Mouse (Mus musculus) bone marrow, adult 2 months (tissue): ENCODE results near the gene Klhl5. TPM values are rescaled to one million over a fixed set of nuclear protein-coding genes. Genes with fewer than 3 reads are reported as not detected.

ENCODE experiments used
- H3K27ac ChIP-seq: fragments of 200-500 bp; 2 replicates; pipeline ENCODE4 v1.5.1; 2012; ENCODE audit warnings: low read depth, mild to moderate bottlenecking, control low read depth, inconsistent platforms, low read length; ENCODE audit not compliant: control insufficient read depth, poor library complexity, insufficient read depth
- H3K4me1 ChIP-seq: fragments of 200-500 bp; 2 replicates; pipeline ENCODE4 v1.6.1; 2011; ENCODE audit warnings: low read length; ENCODE audit not compliant: control insufficient read depth, insufficient read depth
- H3K4me3 ChIP-seq: fragments of 200-500 bp; replicated peaks from 2 replicates; pipeline ENCODE3; 2011; ENCODE audit warnings: mild to moderate bottlenecking, low read depth, low read length, control low read depth; ENCODE audit not compliant: control insufficient read depth
- CTCF ChIP-seq: fragments of 200-500 bp; IDR thresholded peaks from 2 replicates; pipeline ENCODE4 v1.5.1; 2011; ENCODE audit warnings: low read length, control low read depth; ENCODE audit not compliant: control insufficient read depth, insufficient read depth
- POLR2A ChIP-seq: fragments of 200-500 bp; IDR thresholded peaks from 2 replicates; pipeline ENCODE4 v1.6.1; 2011; ENCODE audit warnings: low read depth, mild to moderate bottlenecking, control low read depth, low read length, borderline replicate concordance; ENCODE audit not compliant: control insufficient read depth
- whole genome bisulfite sequencing: fragments of 180-500 bp; shearing (Covaris S2); methylation state at CpG from one replicate; pipeline ENCODE4 v1.1.7; 2018; 5-methylcytosine and 5-hydroxymethylcytosine counted together
- polyA plus RNA-seq: library from polyadenylated mRNA; stranded (reverse); fragments of >200 nt; gene quantifications from 2 replicates; pipeline ENCODE4 v1.2.4, GENCODE M21; 2011; ENCODE audit warnings: low replicate concordance; ENCODE audit not compliant: missing spikeins, insufficient read depth, insufficient read length

Klhl5 gene
- polyA plus RNA-seq, 1 experiment: 14.9 TPM

GRCm38 (mm10) chr5:65156853-65157252 lies 49.5 kb downstream of the Klhl5 start:
- TF ChIP-seq POLR2A: no peak
- peak; percentile 90 for TF ChIP-seq CTCF
- Histone ChIP-seq H3K4me3 (no peak overlapping the region), H3K4me1 (no peaks in the 10 kb centered on the region), H3K27ac (no peak overlapping the region)
- 72% methylated on average over 2 of the region's 2 CpGs for WGBS

DNA sequence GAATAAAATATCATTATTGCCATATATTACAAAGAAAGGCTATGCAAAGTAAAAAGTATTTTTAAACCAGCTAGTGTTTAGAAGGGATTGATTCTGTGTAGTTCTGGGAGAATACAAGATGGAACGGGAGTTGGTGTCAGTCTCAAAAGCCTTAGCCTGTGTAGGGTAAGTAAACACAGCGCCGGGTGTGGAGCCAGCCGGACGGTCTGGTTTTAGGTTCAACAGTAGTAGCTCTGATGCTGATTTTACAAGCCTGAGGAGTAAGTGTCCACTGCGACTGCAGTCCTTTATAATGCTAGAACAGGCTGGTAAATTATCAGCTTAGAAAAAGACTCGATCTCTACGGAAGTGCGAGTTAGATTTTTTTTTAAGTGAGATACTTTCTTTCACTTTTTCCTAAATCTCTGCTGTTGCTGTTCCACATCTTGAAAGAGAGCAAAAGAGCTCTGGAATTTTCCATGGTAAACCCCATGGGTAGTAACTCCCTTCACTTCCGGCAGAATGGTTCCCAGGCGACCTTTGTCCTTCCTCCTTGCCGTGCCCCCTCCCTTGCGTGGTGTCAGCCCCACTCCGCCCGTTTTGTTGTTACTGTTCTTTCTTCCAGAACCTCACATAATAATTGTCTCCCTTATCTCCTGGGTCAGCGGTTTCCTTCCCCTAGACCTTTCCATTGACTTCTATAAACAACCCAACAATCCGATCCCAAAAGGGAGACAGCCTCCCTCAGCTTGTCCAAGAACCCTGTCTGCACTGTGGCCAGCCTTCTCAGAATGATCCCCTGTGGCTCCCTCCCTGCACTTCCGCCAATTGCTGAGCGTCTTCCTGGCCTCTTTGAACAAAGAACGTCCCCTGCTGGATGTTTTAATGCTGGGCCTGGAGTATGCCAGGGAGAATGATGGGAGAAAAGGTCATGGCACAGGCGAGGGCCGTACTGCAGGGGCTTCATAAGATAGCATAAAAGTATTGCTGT lies 50.4 kb downstream of the Klhl5 start:
- no peak overlapping the region for H3K4me3 ChIP-seq
- H3K27ac ChIP-seq: no peak overlapping the region; the same call in 1 of the 2 replicates
- WGBS: 74% methylated on average over 22 of the region's 22 CpGs
- no peak for TF ChIP-seq CTCF
- no peak for TF ChIP-seq POLR2A
- H3K4me1 ChIP-seq: no peaks in the 10 kb centered on the region

GRCm38 (mm10) chr5:65158696-65159305 lies 51.5 kb downstream of the Klhl5 start:
- H3K4me1 ChIP-seq: no peaks in the 10 kb centered on the region
- 88% methylated on average over 20 of the region's 20 CpGs for WGBS
- TF ChIP-seq POLR2A (no peak), CTCF (no peak)
- no peak overlapping the region for H3K4me3 ChIP-seq
- H3K27ac ChIP-seq: no peak overlapping the region

DNA sequence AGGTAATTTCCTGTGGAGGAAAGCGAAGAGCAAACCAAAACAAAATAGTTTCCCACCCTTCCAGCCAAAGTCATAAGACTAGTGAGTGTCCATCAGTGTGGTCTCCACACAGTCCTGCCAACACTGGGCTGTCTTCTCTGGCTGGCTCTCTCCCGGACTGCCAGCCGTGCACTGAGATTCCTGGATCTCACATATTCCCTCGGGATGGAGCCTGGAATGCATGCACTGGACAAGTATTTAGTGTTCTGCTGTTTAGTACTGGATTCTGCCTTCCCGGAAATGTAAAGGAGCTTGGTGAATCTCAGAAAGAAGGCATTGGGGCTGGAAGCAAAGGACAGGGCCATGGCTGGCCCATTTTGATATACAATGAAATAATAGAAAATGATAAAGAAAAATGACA lies 55.7 kb downstream of the Klhl5 start:
- no peaks in the 10 kb centered on the region for H3K4me1 ChIP-seq
- TF ChIP-seq CTCF: no peak
- no peak for TF ChIP-seq POLR2A
- H3K4me3 ChIP-seq: no peak overlapping the region
- H3K27ac ChIP-seq: no peak overlapping the region
- 81% methylated on average over 5 of the region's 5 CpGs for WGBS

DNA sequence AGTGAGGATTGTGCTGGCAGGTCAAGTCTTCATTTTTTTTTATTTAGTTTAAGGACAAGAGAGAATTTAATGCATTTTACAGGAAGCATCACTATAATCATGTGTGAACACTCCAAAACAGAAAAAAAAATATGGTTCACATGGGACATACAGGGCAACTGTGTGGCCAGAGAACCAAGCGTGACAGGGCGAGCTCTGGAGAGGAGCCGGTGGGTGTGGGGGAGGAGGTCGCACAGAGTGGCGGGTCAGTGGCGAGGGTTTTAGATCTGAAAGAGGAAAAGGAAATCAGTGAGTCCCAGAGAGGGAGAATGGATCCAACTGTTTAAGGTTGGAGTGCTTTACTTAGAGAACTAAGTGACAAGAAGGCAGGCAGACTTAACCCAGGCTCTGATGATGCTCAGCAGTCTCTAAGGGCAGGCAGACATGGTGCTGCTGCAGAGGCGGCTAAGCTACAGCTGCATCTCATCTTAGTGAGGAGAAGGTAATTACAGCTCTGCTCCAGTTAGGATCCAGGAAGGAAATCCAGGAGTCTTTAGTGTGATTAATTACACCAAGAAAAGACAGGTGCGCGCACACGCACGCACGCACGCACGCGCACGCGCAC lies 56.3 kb downstream of the Klhl5 start:
- WGBS: 94% methylated on average over 17 of the region's 17 CpGs
- Histone ChIP-seq H3K27ac (no peak overlapping the region), H3K4me1 (no peaks in the 10 kb centered on the region), H3K4me3 (no peak overlapping the region)
- no peak for TF ChIP-seq POLR2A
- TF ChIP-seq CTCF: no peak

- no peak overlapping the region for H3K27ac ChIP-seq
Observed at GRCm38 (mm10) chr5:65170206-65170605, 62.9 kb downstream of the Klhl5 start.

DNA sequence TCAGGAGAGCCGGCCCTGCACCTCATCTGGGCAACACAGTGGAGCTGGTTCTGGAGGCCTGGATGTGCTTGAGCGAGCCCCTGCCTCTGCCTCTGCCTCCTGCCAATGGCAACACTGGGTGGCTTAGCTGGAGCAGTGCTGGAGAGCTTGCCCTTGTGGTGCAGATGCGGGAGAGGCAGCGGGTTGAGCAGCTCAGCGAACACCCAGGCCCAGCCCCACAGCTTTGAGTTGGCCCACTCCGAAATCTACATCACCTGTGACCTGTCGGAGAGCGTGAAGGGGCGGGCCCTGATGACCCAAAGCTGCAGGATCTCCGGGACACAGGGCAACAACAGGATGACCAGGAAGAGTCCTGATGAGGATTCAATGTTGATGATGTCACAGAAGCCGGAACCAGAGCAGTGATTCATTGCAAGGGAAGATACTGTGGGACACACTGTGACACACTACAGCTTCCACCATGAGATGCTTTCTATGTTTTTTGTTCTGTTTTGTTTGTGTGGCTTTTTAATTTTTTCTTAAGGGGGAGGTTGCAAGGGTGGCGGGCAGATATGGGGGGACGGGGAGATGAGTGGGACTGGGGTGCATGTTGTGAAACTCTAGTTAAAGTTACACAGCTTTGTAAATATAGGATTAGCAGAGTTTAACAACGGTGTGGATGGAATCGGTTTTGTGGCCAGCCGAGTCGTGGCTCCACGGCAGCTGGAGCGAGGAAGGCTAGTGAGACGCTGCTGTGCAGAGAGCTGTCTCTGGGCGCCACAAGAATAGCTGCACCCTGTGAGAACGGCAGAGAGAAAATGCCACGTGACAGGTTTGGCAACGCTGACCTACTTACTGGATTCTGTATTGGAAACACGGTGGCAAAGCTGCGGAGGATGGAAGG lies 67.9 kb downstream of the Klhl5 start:
- Histone ChIP-seq H3K27ac (no peak overlapping the region), H3K4me3 (no peak overlapping the region), H3K4me1 (no peaks in the 10 kb centered on the region)
- TF ChIP-seq POLR2A: no peak
- TF ChIP-seq CTCF: no peak
- WGBS: 84% methylated on average over 26 of the region's 26 CpGs

More at GRCm38 (mm10) chr5:65170206-65170605, 62.9 kb downstream of the Klhl5 start:
- TF ChIP-seq POLR2A: no peak
- TF ChIP-seq CTCF: no peak
- no peak overlapping the region for H3K4me3 ChIP-seq
- WGBS: 82% methylated on average over 9 of the region's 9 CpGs
- H3K4me1 ChIP-seq: no peaks in the 10 kb centered on the region

- no peak overlapping the region for H3K4me3 ChIP-seq
- H3K4me1 ChIP-seq: no peaks in the 10 kb centered on the region
- WGBS: 83% methylated on average over 13 of the region's 13 CpGs
- H3K27ac ChIP-seq: no peak overlapping the region
- TF ChIP-seq CTCF (no peak), POLR2A (no peak)
Observed at GRCm38 (mm10) chr5:65175918-65176484, 68.7 kb downstream of the Klhl5 start.
